Mouse (Mus musculus) spleen, adult 2 months (tissue): Measurements from ENCODE around the gene Ucn2. TPM values are rescaled to one million over a fixed set of nuclear protein-coding genes. Genes with fewer than 3 reads are reported as not detected.

Source experiments
- DNase-seq, 2 experiments: peaks; one replicate each; pipeline versions ENCODE4 v3.0.0 to v3.0.0-alpha.2; 2012 to 2021; ENCODE audit warnings: low spot score in 2 of 2, low read depth in 1 of 2
- H3K27ac ChIP-seq: fragments of 200-500 bp; 2 replicates; pipeline ENCODE4 v1.5.1; 2012; ENCODE audit warnings: low read length, inconsistent platforms; ENCODE audit not compliant: insufficient read depth
- H3K27me3 ChIP-seq: fragments of 200-500 bp; 2 replicates; pipeline ENCODE4 v1.6.1; 2012; ENCODE audit warnings: mild to moderate bottlenecking, moderate library complexity, low read length, inconsistent platforms; ENCODE audit not compliant: control insufficient read depth, insufficient read depth
- H3K36me3 ChIP-seq: fragments of 200-500 bp; 2 replicates; pipeline ENCODE4 v1.6.1; 2012; ENCODE audit warnings: mild to moderate bottlenecking, low read length, inconsistent platforms; ENCODE audit not compliant: control insufficient read depth, insufficient read depth
- H3K4me1 ChIP-seq: fragments of 200-500 bp; 2 replicates; pipeline ENCODE4 v1.6.1; 2011; ENCODE audit warnings: inconsistent platforms; ENCODE audit not compliant: control insufficient read depth, insufficient read depth, insufficient read length
- H3K4me3 ChIP-seq: fragments of 200-500 bp; 2 replicates; pipeline ENCODE4 v1.5.1; 2011; ENCODE audit warnings: mild to moderate bottlenecking, inconsistent platforms; ENCODE audit not compliant: insufficient read depth, insufficient read length; ENCODE audit errors: extremely low read depth
- CTCF ChIP-seq: fragments of 200-500 bp; IDR thresholded peaks from 2 replicates; pipeline ENCODE4 v1.5.1; 2011; ENCODE audit warnings: mild to moderate bottlenecking, inconsistent platforms; ENCODE audit not compliant: insufficient read depth, insufficient read length, insufficient replicate concordance; ENCODE audit errors: extremely low read depth
- POLR2A ChIP-seq: fragments of 200-500 bp; IDR thresholded peaks from 2 replicates; pipeline ENCODE4 v1.6.1; 2011; ENCODE audit warnings: low read depth, low read length, inconsistent platforms
- WGBS: fragments of 180-500 bp; shearing (Covaris S2); methylation state at CpG from one replicate; pipeline ENCODE4 v1.1.7; 2018; 5-methylcytosine and 5-hydroxymethylcytosine counted together
- polyA plus RNA-seq: library from polyadenylated mRNA; depleted of rRNA; stranded (reverse); fragments of >200 nt; gene quantifications from 2 replicates; pipeline ENCODE4 v1.2.3, GENCODE M21; 2012

Ucn2 gene
- polyA plus RNA-seq, 1 experiment, result 0.92 TPM

DNA sequence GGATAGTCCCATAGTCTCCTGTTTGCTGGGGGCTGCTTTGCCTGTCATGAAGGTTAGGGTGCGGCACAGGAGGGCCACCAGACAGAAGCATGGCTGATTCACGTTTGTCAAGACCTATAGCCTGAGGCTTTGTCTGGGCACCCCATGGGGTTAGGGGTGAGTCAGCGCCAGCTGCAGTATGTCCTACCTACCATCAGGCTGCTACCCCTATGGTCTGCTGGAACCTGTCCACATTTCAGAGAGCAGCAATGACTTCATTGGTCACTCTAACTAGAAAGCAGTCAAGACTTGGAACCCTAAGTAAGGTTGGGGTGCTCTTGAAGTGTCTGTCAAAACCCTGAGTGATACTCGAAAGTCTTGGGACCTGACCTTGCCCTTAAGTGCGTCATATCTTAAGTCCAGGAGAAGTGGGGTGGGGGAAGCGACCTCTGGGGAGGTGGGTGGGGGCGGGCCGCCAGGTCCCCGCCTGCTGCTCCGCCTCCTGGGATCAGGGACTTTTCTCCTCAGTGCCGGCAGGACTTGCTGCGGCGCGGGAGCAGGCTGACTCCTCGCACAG is 32.7 kb upstream of the Ucn2 start, which contains the start of gene Col7a1:
Col7a1 (plus strand) TSS at position 506 of the 556 bp plus-strand sequence.
- Histone ChIP-seq H3K27ac (no peak within 1 kb of the TSS), H3K4me3 (no peak within 1 kb of the TSS), H3K36me3 (peaks cover 21% of the 10 kb centered on the region), H3K4me1 (no peaks in the 10 kb centered on the region), H3K27me3 (no peaks in the 10 kb centered on the region)
- TF ChIP-seq CTCF, result no peak
- TF ChIP-seq POLR2A, result no peak
- 25% methylated on average over 15 of the region's 15 CpGs for WGBS
- no peak for DNase-seq

DNA sequence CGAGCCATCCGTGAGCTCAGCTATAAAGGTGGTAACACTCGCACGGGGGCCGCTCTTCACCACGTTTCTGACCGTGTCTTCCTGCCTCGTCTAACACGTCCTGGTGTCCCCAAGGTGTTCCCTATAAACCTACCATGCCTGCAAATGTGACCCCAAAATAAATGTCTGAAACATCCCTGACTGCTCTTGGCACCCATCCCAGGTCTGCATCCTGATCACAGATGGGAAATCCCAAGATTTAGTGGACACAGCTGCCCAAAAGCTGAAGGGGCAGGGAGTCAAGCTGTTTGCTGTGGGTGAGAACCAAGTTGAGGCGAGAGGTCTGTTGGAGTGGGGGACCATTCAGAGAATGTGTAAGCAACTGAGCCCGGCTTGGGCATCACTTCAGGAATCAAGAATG is 30.6 kb upstream of the Ucn2 start:
- WGBS, result 83% methylated on average over 11 of the region's 11 CpGs
- no peak overlapping the region for H3K27ac ChIP-seq
- no peak overlapping the region for H3K4me3 ChIP-seq
- no peak for DNase-seq
- no peak for TF ChIP-seq CTCF
- TF ChIP-seq POLR2A, result no peak
- no peaks in the 10 kb centered on the region; the same call in 1 of the 2 replicates for H3K36me3 ChIP-seq
- no peaks in the 10 kb centered on the region for H3K4me1 ChIP-seq
- no peaks in the 10 kb centered on the region for H3K27me3 ChIP-seq

DNA sequence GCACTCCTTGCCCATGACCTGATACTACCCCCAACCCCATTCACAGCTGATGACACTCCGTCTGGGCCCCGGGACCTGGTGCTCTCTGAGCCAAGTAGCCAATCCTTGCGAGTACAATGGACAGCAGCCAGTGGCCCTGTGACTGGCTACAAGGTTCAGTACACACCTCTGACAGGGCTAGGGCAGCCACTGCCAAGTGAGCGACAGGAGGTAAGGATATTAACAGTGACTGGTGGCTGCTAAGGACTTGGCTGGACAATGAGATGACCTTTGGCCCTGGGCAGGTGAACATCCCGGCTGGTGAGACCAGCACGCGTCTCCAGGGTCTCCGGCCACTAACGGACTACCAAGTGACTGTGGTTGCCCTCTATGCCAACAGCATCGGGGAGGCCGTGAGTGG is 30.0 kb upstream of the Ucn2 start:
- DNase-seq, result no peak
- Histone ChIP-seq H3K36me3 (no peaks in the 10 kb centered on the region), H3K4me3 (no peak overlapping the region), H3K27me3 (no peaks in the 10 kb centered on the region), H3K4me1 (no peaks in the 10 kb centered on the region), H3K27ac (no peak overlapping the region)
- WGBS, result 91% methylated on average over 11 of the region's 11 CpGs
- no peak for TF ChIP-seq CTCF
- TF ChIP-seq POLR2A, result no peak

DNA sequence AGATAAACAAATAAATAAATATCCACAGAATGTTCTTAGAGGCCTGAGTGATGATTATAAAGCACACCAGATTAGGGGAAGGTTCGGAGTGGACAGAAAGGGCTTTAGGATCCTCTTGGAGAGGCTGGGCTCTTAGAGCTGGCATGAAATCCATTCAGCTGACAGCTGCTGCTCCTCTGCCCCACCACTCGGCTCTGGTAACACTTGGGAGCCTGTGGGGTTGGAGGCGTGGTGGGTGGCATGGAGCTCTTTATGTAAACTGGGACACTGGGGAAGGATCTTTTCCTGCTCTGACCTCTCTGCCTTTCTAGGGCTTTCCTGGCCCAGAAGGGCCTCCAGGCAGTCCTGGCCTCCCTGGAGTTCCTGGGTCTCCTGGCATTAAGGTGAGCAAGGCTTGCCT is 22.2 kb upstream of the Ucn2 start:
- no peaks in the 10 kb centered on the region for H3K36me3 ChIP-seq
- no peak for DNase-seq
- TF ChIP-seq CTCF (no peak), POLR2A (no peak)
- H3K27ac ChIP-seq, result no peak overlapping the region
- H3K4me1 ChIP-seq, result no peaks in the 10 kb centered on the region
- 86% methylated on average over 3 of the region's 3 CpGs for WGBS
- no peak overlapping the region for H3K4me3 ChIP-seq
- H3K27me3 ChIP-seq, result no peaks in the 10 kb centered on the region

DNA sequence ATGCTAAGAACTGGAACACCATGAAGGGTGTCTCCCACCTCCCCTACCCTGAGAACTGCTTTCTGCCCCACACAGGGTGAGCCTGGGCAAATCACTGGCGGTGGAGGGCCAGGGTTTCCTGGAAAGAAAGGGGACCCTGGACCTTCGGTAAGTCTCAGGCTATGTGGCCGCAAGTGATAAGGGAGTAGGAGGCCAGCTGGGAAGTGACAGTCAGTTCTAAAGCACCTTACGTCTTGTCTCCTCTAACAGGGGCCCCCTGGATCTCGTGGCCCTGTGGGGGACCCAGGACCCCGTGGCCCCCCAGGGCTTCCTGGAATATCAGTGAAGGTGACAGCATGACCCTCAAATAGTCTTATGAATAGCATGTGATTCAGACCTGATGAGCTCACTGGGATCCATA is 21.5 kb upstream of the Ucn2 start:
- Histone ChIP-seq H3K36me3 (no peaks in the 10 kb centered on the region), H3K27me3 (no peaks in the 10 kb centered on the region), H3K4me3 (no peak overlapping the region), H3K27ac (no peak overlapping the region), H3K4me1 (no peaks in the 10 kb centered on the region)
- DNase-seq, result no peak
- TF ChIP-seq CTCF (no peak), POLR2A (no peak)
- WGBS, result 77% methylated on average over 6 of the region's 6 CpGs

DNA sequence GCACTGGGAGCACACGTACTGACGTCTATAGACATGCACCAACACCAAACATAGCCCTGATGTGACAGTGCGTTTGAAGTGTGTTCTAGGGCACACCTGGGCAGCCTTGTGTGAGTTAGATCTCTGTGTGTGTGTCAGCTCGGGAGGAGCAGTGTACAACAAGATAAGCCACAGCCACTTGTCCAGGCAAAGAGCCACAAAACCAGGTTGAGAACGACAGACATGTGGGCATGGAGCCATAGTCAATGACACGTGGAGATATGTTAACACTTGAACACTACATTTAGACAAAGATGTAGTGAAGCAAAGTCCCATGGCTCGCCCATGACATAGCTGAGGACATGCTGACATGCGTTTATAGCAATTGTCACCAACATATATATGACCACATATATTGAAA is 15.2 kb upstream of the Ucn2 start:
- Histone ChIP-seq H3K36me3 (no peaks in the 10 kb centered on the region), H3K27me3 (no peaks in the 10 kb centered on the region), H3K4me1 (no peaks in the 10 kb centered on the region), H3K4me3 (no peak overlapping the region), H3K27ac (no peak overlapping the region)
- TF ChIP-seq CTCF, result no peak
- no peak for DNase-seq
- WGBS, result 77% methylated on average over 8 of the region's 8 CpGs

DNA sequence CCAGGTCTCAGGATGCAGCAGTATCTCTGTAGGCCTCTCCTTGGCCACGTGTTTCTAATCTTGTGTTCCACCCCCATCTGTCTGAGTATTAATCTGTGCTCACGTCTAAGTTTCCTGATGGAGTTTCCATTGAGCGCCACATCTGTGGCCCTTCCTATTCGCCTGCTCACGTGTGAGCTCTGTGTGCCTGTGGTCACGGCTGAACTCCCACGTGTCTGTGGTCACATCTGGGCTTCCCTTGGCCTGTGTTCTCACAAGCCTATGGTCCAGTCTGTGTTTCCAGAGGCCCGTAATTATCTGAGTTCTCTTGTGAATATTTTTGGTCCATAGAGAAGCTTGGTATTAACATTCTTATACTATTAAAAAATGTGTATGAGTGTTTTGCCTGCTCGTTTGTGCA is 9.3 kb upstream of the Ucn2 start:
- Histone ChIP-seq H3K36me3 (no peaks in the 10 kb centered on the region), H3K4me1 (no peaks in the 10 kb centered on the region), H3K4me3 (no peak overlapping the region), H3K27ac (no peak overlapping the region), H3K27me3 (no peaks in the 10 kb centered on the region)
- TF ChIP-seq CTCF (no peak), POLR2A (no peak)
- DNase-seq, result no peak
- WGBS, result 53% methylated on average over 9 of the region's 9 CpGs
